Mouse (Mus musculus) retina, postnatal 1 day (tissue): Measurements from ENCODE around the gene Hras.

Experiments
- DNase-seq: peaks from one replicate; pipeline ENCODE4 v3.0.0-alpha.2; 2012

The Hras gene

GRCm38 (mm10) chr7:141173323-141173850 is 20.4 kb downstream of the Hras start:
- DNase-seq = no peak

- DNase-seq = peak; percentile 97
Observed at GRCm38 (mm10) chr7:141172116-141173006, 21.4 kb downstream of the Hras start, which contains the start of gene Rnh1. Rnh1 (minus strand) TSS chr7:141172857.

GRCm38 (mm10) chr7:141169866-141170265 is 23.9 kb downstream of the Hras start:
- DNase-seq = no peak

- DNase-seq = no peak
Observed at GRCm38 (mm10) chr7:141169300-141169699, 24.5 kb downstream of the Hras start.

GRCm38 (mm10) chr7:141168518-141168953 is 25.3 kb downstream of the Hras start:
- DNase-seq = peak; percentile 29

- DNase-seq = peak; percentile 60
Observed at GRCm38 (mm10) chr7:141167901-141168517, 25.8 kb downstream of the Hras start.

GRCm38 (mm10) chr7:141164850-141165249 is 29.0 kb downstream of the Hras start:
- DNase-seq = no peak

GRCm38 (mm10) chr7:141164397-141164796 is 29.4 kb downstream of the Hras start:
- DNase-seq = no peak

- DNase-seq = no peak
Observed at GRCm38 (mm10) chr7:141155362-141155761, 38.4 kb downstream of the Hras start.

- no peak for DNase-seq
Observed at GRCm38 (mm10) chr7:141148639-141149038, 45.2 kb downstream of the Hras start.

- DNase-seq = no peak
Observed at GRCm38 (mm10) chr7:141147044-141147443, 46.8 kb downstream of the Hras start.

- no peak for DNase-seq
Observed at GRCm38 (mm10) chr7:141146043-141146595, 47.7 kb downstream of the Hras start.

GRCm38 (mm10) chr7:141145403-141145802 is 48.4 kb downstream of the Hras start:
- DNase-seq = no peak

GRCm38 (mm10) chr7:141144650-141145049 is 49.2 kb downstream of the Hras start:
- DNase-seq = no peak

- DNase-seq = no peak
Observed at GRCm38 (mm10) chr7:141143861-141144260, 49.9 kb downstream of the Hras start.

GRCm38 (mm10) chr7:141143112-141143511 is 50.7 kb downstream of the Hras start:
- peak; percentile 42 for DNase-seq

- DNase-seq = no peak
Observed at GRCm38 (mm10) chr7:141141326-141141725, 52.5 kb downstream of the Hras start.
